Mouse (Mus musculus) limb, embryonic 12.5 days (tissue): ENCODE data around the gene Ift122. TPM values are rescaled to one million over a fixed set of nuclear protein-coding genes. Genes with fewer than 3 reads are reported as not detected.

ENCODE experiments used
- ATAC-seq: fragments of 200-750 bp; cut with Nextera tagmentation; 2 replicates; pipeline ENCODE4 v1.8.0; 2017; ENCODE audit warnings: low read depth, moderate TSS enrichment; ENCODE audit not compliant: insufficient number of reproducible peaks, insufficient read depth, low FRiP score, low TSS enrichment
- H3K27ac ChIP-seq: fragments of 300-500 bp; sonication (generic); 2 replicates; pipeline ENCODE4 v1.5.1; 2016; ENCODE audit warnings: mild to moderate bottlenecking, moderate library complexity
- H3K27me3 ChIP-seq: fragments of 300-500 bp; sonication (generic); 2 replicates; pipeline ENCODE4 v1.6.1; 2016; ENCODE audit warnings: mild to moderate bottlenecking, moderate library complexity
- H3K36me3 ChIP-seq: fragments of 300-500 bp; sonication (generic); 2 replicates; pipeline ENCODE4 v1.6.1; 2016; ENCODE audit warnings: mild to moderate bottlenecking, moderate library complexity
- H3K4me1 ChIP-seq: fragments of 300-500 bp; sonication (generic); replicated peaks from 2 replicates; pipeline ENCODE4 v1.6.1; 2016
- H3K4me2 ChIP-seq: fragments of 300-500 bp; sonication (generic); 2 replicates; pipeline ENCODE4 v1.6.1; 2016; ENCODE audit warnings: mild to moderate bottlenecking, moderate library complexity
- H3K4me3 ChIP-seq: fragments of 300-500 bp; sonication (generic); replicated peaks from 2 replicates; pipeline ENCODE4 v1.5.1; 2016; ENCODE audit warnings: mild to moderate bottlenecking
- H3K9ac ChIP-seq: fragments of 300-500 bp; sonication (generic); replicated peaks from 2 replicates; pipeline ENCODE4 v1.6.1; 2016; ENCODE audit warnings: mild to moderate bottlenecking, moderate library complexity
- H3K9me3 ChIP-seq: fragments of 300-500 bp; sonication (generic); 2 replicates; pipeline ENCODE4 v1.6.1; 2016; ENCODE audit warnings: mild to moderate bottlenecking, moderate library complexity
- whole genome bisulfite sequencing: fragments of 180-500 bp; shearing (Covaris S2); methylation state at CpG from one replicate; pipeline ENCODE4 v1.1.7; 2016; 5-methylcytosine and 5-hydroxymethylcytosine counted together
- polyA plus RNA-seq: library from polyadenylated mRNA; unstranded; fragments of >200 nt; fragmentation: Nextera tagmentation; extraction: Ambion mirVana; gene quantifications from 2 replicates; pipeline ENCODE4 v1.2.1, GENCODE M21; 2016

Ift122 gene
- polyA plus RNA-seq: 32.1 and 34.9 TPM in 2 replicates

DNA sequence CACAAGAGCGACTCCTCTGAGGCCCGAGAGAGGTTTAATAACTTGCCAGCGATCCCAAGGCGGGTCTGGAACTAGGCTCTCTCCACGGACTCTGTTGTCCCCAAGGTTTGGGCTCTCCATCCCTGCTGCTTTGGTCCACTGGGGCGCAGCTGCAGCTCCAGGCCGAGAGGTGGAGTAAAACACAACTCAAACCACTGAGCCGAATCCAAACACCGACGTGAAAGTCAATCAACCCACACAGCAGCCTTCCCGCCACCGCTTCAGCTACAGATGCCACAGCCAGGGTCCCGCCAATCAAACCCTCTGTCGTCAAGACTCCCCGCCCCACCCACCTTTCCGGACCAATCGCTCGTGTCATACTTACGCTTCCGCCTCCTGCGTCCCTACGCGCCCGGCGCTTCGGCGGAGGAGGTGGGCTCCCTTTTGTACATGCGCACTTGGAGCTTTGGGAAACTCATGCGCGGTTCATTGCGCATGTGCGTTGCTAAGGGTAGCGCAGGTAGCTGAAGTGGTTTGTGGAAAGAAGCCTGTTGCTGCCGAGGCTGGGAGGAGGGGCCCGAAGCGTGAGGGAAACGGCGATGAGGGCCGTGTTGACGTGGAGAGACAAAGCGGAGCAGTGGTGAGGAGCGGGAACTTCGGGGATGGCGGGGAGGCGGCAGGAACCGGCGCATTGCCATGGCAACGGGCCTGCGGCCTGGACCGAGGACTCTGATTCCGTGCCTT is at the start of gene Ift122, which contains the start of gene Mbd4:
Gene Ift122, plus strand, starts transcription at position 380 of the 723 bp plus-strand sequence.
Gene Mbd4, minus strand, starts transcription at position 281 of the 723 bp plus-strand sequence.
- Histone ChIP-seq H3K9ac (peak within 1 kb of the TSS; percentile 71), H3K4me2 (peak within 1 kb of the TSS; percentile 62), H3K27ac (peak within 1 kb of the TSS; percentile 92), H3K4me3 (peak within 1 kb of the TSS; percentile 55), H3K9me3 (no peaks in the 10 kb centered on the region), H3K27me3 (no peaks in the 10 kb centered on the region), H3K4me1 (peaks cover 35% of the 10 kb centered on the region), H3K36me3 (peaks cover 24% of the 10 kb centered on the region)
- WGBS: under 1% methylated on average over 51 of the region's 51 CpGs
- ATAC-seq: peak; percentile 97

DNA sequence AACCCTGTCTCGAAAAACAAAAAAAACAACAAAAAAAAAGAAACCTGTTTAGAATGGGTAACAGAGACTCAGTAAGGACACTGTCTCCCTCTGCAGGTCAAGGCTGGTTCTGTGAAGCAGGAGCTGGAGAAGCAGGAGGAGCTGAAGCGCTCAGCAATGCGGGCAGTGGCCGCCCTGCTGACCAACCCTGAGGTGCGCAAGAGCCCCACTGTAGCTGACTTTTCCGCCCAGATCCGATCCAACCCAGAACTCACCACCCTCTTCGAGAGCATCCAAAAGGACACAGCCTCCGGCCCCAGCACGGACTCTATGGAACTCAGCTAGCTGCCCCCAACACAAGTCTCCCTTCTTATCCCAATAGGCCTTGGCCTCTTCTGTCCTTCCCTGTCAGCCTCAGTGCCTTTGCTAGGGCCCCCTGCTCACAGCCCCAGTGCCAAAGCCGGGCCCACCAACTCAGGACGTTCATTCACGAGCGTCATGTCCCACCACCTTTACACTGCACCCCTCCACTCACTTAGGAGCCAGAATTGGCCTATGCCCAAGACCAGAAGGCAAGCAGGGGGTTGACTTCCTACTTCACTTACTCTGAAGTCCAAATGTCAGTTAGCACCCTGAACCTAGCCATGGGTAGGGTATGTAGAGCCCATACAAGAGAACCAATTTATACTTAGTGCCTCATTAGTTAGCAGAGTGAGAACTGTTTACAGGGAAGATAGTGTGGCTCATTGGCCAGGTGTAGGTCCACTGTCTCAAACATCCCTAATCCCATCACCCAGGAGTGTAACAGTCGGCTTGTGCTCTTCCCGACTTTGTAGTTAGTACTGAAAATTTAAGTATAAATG is 49.5 kb upstream of the Ift122 start:
- Histone ChIP-seq H3K4me1 (peaks cover 20% of the 10 kb centered on the region), H3K36me3 (peaks cover 87% of the 10 kb centered on the region), H3K9ac (no peak overlapping the region), H3K9me3 (no peaks in the 10 kb centered on the region), H3K4me2 (no peak overlapping the region), H3K27ac (no peak overlapping the region), H3K4me3 (no peak overlapping the region), H3K27me3 (no peaks in the 10 kb centered on the region)
- 0 out of 2 replicates have a peak, but pooled peaks have one; percentile 12 for ATAC-seq
- WGBS: 42% methylated on average over 16 of the region's 16 CpGs

DNA sequence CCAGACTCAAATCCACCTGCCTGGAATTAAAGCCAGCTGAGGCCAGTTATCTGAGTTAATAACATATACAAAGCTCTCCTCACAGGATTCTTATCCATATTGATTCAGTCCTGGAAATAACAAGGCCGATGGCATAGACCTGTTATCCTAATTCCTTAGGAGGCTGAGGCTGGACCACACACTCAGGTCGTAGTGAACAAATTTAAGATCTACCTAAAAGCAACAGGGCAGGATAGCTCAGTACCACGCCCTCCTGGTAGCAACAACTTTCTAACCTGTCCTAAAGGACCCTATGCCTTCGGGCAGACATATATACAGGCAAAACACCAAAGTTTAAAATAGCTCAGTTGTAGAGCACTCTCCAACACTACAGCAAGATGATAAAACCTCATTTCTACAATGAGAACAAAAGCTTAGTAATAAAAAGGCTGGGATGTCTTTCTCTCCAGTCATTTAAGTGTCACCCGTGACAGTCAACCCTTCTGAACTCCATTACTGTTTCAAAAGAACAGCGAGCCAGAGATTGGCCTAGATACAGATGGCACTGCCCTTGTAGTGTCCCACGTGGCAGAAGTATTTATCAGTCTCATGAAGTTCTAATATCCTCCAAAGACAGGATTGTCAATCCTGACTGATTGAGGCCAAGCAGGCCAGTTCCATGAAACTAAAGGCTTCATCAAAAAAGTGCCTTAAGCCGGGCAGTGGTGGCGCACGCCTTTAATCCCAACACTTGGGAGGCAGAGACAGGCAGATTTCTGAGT is 48.7 kb upstream of the Ift122 start:
- Histone ChIP-seq H3K9me3 (no peaks in the 10 kb centered on the region), H3K4me1 (peaks cover 20% of the 10 kb centered on the region), H3K27ac (no peak overlapping the region), H3K27me3 (no peaks in the 10 kb centered on the region), H3K4me3 (no peak overlapping the region), H3K36me3 (peaks cover 78% of the 10 kb centered on the region), H3K4me2 (no peak overlapping the region), H3K9ac (no peak overlapping the region)
- no peak for ATAC-seq
- WGBS: 73% methylated on average over 10 of the region's 10 CpGs

DNA sequence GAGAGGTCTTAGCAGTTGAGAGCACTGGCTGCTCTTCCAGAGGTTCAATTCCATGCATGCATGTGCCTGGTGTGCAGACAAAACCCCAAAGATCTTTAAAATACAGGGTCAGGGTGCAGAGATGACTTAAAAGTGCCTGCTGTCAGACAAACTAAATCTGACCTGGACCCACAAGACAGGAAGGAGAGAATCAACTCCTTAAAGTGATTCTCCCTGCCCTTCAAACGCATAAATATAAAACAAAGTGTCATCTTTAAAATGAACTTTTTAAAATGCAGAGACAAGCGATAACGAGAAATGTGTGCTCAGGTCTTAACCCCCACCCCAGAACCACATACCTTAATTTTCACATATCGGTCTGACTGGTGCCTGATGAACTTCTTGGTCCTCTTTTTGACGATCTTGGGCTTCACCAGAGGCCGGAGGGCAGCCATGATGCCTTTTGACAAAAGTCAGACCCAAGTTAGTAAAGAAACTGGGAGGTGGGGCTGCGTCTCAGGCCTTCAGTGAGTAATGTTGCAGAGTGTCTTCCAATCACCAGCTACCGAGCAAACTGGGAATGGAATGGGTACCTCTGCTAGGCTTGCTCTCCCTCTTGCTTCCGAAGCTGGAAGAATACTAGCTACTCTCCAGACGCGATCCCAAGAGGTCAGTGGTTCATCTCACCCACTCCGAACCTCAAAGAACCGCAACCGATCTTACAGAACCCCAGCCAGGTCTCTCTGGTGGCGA is 45.6 kb upstream of the Ift122 start:
- 3% methylated on average over 15 of the region's 15 CpGs for WGBS
- peak overlapping the region; percentile 99 for H3K9ac ChIP-seq
- peaks cover 20% of the 10 kb centered on the region for H3K4me1 ChIP-seq
- peak overlapping the region; percentile 94 for H3K4me3 ChIP-seq
- H3K9me3 ChIP-seq: no peaks in the 10 kb centered on the region
- H3K36me3 ChIP-seq: peaks cover 49% of the 10 kb centered on the region
- H3K27me3 ChIP-seq: no peaks in the 10 kb centered on the region
- H3K4me2 ChIP-seq: peak overlapping the region; percentile 80
- peak overlapping the region; percentile 99 for H3K27ac ChIP-seq
- no peak for ATAC-seq

DNA sequence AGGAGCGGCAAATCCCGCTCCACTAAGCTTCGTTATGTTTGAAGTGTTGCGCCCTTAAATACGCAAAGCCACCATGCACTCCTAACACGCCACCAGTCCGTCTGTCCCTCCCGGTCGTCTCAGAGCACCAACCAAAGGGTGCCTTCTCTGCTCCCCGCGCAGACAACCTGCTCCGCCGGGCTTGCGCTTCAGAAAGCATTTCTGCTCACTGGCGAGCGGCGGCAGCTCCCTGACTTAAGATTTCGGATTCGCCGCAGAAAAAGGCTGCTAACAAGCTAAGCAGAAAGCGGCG is 45.1 kb upstream of the Ift122 start:
- no peak for ATAC-seq
- under 1% methylated on average over 22 of the region's 22 CpGs for WGBS

DNA sequence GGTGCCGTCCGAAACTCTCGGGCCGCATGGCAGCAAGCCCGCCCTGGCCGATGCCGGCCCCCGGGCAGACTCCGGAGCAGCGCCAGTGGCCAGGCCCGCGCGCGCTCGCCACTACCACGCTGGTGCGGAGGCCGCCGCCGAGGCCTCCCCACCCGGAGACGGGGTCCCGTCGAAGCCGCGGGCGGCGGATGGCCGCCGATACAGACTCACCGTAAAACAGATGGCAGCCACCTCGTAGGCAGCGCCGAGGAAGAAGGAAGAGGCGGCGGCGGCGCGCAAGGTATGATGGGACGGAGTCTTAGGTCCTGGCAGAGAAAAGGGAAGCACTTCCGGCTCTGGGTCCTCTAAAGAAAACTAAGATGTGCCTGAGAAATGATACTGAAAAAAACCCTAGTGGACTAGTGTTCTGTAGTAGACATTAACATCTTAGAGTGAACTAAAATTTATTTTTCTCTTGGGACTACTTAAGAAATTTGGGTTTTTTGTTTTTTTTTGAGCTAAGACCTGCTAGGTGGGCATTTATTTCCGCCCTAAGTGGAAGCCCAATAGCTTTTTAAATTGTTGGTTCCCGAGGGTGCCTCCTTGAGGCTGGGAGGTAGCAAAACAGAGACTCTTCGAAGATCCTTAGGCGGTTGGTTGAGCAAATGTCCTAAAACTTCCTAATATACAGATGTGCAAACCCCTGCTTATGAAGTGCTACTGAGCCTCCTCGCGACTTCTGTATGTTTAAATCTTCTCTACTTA is 44.6 kb upstream of the Ift122 start, which contains the start of gene Rpl32:
Gene Rpl32, minus strand, starts transcription at position 260 of the 744 bp plus-strand sequence.
- ATAC-seq: peak; percentile 38; the same call in 1 of the 2 replicates
- Histone ChIP-seq H3K4me2 (peak within 1 kb of the TSS; percentile 80), H3K4me3 (peak within 1 kb of the TSS; percentile 94), H3K9ac (peak within 1 kb of the TSS; percentile 99), H3K27ac (peak within 1 kb of the TSS; percentile 99), H3K36me3 (peaks cover 39% of the 10 kb centered on the region), H3K27me3 (no peaks in the 10 kb centered on the region), H3K9me3 (no peaks in the 10 kb centered on the region), H3K4me1 (peaks cover 20% of the 10 kb centered on the region)
- under 1% methylated on average over 47 of the region's 47 CpGs for WGBS

More for the DNA sequence above, 45.1 kb upstream of the Ift122 start:
- H3K4me2 ChIP-seq: peak overlapping the region; percentile 80
- no peaks in the 10 kb centered on the region for H3K9me3 ChIP-seq
- H3K9ac ChIP-seq: peak overlapping the region; percentile 99
- H3K27ac ChIP-seq: peak overlapping the region; percentile 99
- peak overlapping the region; percentile 94 for H3K4me3 ChIP-seq
- no peaks in the 10 kb centered on the region for H3K27me3 ChIP-seq
- H3K4me1 ChIP-seq: peaks cover 20% of the 10 kb centered on the region
- H3K36me3 ChIP-seq: peaks cover 44% of the 10 kb centered on the region

DNA sequence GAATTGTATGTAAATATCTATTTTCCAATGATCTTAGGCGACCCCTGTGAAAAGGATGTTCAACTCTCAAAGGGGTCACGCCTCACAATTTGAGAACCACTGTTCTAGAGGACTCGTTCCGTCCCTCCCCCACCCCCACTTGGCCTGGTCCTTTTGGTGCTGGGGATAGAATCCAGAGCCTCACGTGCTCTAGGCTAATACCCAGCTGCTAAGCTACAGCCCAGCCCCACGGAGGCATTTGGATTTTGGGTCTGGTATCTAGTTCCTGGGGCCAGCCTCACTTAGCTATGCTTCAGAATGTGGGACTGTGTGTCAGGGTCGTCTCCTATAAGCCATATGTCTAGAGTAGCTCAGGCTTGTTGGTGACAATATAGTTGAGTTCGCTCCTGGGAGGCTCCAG is 41.7 kb upstream of the Ift122 start:
- ATAC-seq: no peak
- H3K4me3 ChIP-seq: no peak overlapping the region
- no peak overlapping the region for H3K4me2 ChIP-seq
- peaks cover 9% of the 10 kb centered on the region for H3K36me3 ChIP-seq
- no peak overlapping the region for H3K9ac ChIP-seq
- WGBS: 76% methylated on average over 8 of the region's 8 CpGs
- H3K27ac ChIP-seq: no peak overlapping the region
- no peaks in the 10 kb centered on the region for H3K9me3 ChIP-seq
- peaks cover 10% of the 10 kb centered on the region for H3K4me1 ChIP-seq
- no peaks in the 10 kb centered on the region for H3K27me3 ChIP-seq

DNA sequence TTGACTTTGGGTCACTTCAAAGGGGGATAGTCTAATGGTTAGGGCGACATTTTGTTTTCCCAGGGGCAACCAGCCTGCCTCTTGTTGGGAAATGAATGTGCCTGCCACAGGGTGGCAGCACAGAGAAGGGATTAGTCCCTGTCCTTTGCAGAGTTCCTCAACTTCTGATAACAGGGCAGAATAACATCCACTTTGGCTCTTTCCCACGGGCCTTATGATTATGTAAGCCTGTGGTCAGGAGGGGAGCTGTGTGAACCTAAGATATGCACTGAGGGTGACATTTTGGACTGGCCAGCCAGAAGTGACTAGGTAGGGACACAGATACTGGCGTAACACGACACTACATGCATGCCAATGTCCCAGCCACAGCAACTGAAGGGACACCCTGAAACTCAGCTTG is 39.2 kb upstream of the Ift122 start:
- WGBS: 36% methylated on average over 4 of the region's 4 CpGs
- ATAC-seq: no peak
- H3K27ac ChIP-seq: no peak overlapping the region
- no peak overlapping the region for H3K4me3 ChIP-seq
- H3K4me2 ChIP-seq: no peak overlapping the region
- H3K9me3 ChIP-seq: no peaks in the 10 kb centered on the region
- no peaks in the 10 kb centered on the region for H3K4me1 ChIP-seq
- no peaks in the 10 kb centered on the region for H3K36me3 ChIP-seq
- no peak overlapping the region for H3K9ac ChIP-seq
- H3K27me3 ChIP-seq: no peaks in the 10 kb centered on the region

DNA sequence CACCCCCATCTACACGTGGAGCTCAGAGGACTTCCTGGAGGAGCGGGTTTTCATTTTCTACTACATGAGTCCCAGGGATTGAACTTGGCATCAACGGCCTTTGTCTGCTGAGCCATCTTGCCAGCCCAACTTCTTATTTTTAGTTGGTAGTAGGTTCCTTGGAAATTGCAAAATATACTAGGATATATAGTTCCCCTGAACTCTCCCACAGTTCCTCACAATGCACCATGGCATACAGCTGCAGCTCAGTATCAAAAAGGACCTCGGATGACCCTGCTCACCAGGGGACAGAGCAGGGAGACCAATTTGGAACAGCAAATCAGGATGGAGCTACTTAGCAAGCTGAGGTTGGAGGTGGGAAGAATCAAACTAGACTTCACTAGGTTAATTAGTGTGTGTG is 38.2 kb upstream of the Ift122 start:
- Histone ChIP-seq H3K36me3 (no peaks in the 10 kb centered on the region), H3K27me3 (no peaks in the 10 kb centered on the region), H3K9me3 (no peaks in the 10 kb centered on the region), H3K4me3 (no peak overlapping the region), H3K4me2 (no peak overlapping the region), H3K9ac (no peak overlapping the region), H3K27ac (no peak overlapping the region), H3K4me1 (0 out of 2 replicates have a peak, but pooled peaks cover 2% of the 10 kb centered on the region)
- WGBS: 80% methylated on average over 4 of the region's 4 CpGs
- ATAC-seq: no peak

DNA sequence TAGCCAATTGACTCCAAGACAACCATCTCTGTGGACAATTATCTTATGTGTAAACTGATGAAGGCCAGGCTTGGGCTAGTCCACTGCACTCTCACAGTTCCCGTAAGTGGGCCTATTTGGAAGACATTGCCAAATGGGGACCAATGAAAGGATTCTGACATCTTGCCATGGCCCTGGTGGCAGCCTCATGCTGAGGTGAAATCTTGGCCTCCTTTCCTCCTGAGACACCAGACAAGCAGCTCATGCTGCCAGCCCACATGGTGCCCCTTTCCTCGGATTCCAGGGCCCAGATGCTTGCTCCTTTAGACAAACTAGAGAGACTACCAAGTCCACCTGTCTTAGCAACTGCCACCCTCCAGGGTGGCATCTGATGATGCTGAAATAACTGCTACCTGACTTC is 35.1 kb upstream of the Ift122 start:
- WGBS: 59% methylated on average over 2 of the region's 2 CpGs
- ATAC-seq: no peak
- H3K9me3 ChIP-seq: no peaks in the 10 kb centered on the region
- H3K9ac ChIP-seq: no peak overlapping the region
- H3K4me3 ChIP-seq: no peak overlapping the region
- H3K4me1 ChIP-seq: 0 out of 2 replicates have a peak, but pooled peaks cover 3% of the 10 kb centered on the region
- H3K4me2 ChIP-seq: no peak overlapping the region
- H3K27me3 ChIP-seq: no peaks in the 10 kb centered on the region
- no peaks in the 10 kb centered on the region for H3K36me3 ChIP-seq
- no peak overlapping the region for H3K27ac ChIP-seq
